Mouse (Mus musculus) cerebellum, adult 11-12 months (tissue): ENCODE data around the gene Rfx8.
A peak's percentile ranks its signal among the peaks of the same experiment; 100 is the strongest.

Experiments
- DNase-seq: peaks from one replicate; pipeline ENCODE4 v3.0.0; 2022

Rfx8 gene

GRCm38 (mm10) chr1:39733876-39734275, 13.1 kb upstream of the Rfx8 start:
- DNase-seq, result no peak

- no peak for DNase-seq
Observed at GRCm38 (mm10) chr1:39732081-39732480, 11.3 kb upstream of the Rfx8 start.

DNA sequence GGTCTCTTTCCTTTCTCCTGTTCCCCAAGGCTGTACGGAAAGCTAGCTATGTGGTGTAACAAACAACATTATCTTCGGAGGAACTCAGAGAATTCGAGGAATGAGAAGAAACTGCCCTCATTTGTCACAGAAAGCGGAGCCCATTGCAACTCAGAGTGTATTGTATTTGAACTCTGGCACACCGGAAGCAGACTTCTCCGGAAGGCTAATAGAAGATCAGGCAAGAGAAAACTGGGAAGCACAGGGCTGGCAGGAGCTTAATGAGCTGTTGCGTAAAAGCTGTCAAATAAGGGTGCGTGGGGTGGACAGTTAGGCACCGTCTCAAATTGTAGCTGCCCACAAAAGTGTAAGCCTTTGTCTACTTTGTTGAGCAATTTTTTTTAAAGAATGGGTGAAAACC, 10.7 kb upstream of the Rfx8 start:
- DNase-seq, result no peak

- no peak for DNase-seq
Observed at GRCm38 (mm10) chr1:39730868-39731267, 10.1 kb upstream of the Rfx8 start.

DNA sequence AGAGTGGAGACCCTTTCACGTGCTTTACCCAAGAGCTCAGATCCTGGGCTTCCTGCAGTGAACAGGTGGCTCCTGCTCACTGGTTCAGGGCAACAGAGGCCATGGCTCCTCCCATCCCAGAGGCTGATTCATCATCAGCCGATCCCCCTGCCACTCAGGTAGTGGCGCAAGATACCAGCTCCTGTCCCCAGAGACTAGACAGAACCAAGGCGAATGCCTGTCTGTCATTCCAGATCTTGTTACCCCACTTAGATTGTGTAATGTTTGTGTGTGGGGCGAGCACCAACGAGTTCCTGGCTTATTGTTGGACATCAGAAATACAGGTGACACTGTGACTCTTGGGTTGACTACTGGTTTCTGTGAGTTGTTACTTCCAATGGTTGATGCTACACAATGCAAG, 9.1 kb upstream of the Rfx8 start:
- DNase-seq, result no peak

GRCm38 (mm10) chr1:39721351-39721726, 542 bp upstream of the Rfx8 start:
- no peak for DNase-seq

DNA sequence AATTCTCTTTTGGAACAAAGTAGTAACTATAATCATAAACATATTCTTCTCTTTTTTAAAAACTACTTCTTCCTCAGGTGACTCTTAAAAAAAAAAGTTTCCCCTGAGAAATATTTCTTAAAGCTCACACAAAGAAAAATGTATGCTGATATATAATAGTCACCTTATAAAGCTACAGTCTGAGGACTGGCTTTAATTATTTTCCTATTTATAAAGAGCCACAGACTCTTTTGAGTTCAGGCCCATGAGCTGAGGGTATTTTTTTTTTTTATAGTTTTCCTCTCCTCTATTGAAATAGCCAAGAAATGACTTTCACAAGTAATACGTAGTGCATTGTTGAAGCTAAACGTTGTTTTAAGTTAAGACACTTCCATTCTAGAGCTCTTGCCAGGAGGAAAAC, 611 bp downstream of the Rfx8 start:
- DNase-seq, result no peak

GRCm38 (mm10) chr1:39715551-39715950, 5.2 kb downstream of the Rfx8 start:
- DNase-seq, result no peak

DNA sequence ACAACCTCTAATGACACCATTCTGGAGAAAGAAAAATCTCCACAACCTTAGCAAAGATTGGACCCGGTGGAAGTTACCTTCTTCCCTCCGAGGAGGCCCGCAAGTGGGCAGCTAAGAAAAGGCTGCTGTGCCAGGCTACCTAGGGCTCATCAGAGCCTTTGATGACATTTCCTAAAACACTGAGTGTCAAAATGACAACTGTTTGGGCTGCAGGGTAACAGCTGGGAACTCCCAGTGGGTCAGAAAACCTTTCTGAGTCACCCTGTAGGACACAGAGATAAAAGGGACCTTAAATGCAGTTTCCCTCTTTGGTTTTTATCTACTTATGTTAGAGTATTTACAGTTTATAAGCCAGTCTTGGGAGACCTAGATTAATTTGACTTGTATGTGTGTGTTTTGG, 6.1 kb downstream of the Rfx8 start:
- DNase-seq, result no peak

DNA sequence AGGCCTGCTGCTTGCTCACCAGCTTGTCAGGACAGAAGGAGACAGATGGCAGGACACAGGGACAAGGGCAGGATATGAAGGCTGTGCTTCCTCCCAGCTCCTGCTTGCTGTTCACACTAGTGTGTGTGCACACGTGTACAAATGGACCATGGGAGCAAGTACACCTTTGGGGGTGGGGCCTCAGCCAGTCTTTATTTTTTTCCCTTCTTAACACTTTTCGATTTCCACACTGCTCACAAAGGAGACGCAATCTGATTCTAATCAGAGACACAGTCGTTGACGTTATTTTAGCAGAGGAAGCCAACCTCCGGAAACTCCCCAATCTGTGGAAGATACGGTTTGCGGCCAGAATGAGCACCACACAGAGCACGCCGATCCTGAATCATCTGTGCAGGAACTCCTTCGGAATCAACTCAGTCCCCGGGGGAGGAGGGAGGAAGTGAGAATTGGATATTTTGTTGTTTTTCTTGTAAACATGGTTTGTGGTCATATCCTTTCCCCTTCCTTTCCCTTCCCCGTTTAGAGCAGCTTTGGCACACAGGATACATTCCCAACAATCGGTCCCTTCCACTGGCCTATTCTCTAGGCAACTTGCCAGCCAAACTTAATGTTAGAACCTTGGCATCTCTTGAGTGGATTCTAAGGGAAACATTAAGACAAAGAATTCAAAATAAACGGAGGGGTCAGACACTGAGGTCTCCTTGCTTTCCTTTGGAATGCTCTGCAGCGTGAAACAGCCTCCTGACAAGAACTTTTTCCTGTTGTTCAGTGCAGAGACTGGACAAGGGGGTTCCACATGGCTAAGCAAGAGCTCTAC, 6.7 kb downstream of the Rfx8 start:
- DNase-seq, result peak; percentile 31

GRCm38 (mm10) chr1:39713300-39713699, 7.5 kb downstream of the Rfx8 start:
- no peak for DNase-seq

- DNase-seq, result peak; percentile 21
Observed at GRCm38 (mm10) chr1:39712261-39712660, 8.5 kb downstream of the Rfx8 start.

DNA sequence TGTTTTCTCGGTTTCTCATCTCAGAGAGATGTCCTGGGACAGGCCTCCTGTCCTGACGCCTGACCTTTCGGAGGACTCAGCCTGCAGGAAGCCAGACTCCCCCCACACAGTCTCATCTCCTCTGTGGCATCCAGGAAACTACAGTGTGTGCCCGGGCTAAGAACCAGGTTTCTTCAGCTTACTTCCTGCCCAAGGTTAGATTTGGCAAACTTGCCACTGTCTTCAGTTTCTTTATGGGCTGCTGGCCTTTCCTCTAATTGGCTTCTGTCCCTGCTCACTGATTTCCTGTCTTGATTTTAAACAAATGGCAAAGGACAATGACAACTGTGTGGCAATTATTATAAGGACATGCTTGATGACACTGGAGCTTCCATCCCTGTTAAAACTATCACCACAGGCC, 10.2 kb downstream of the Rfx8 start:
- no peak for DNase-seq

- DNase-seq, result no peak
Observed at GRCm38 (mm10) chr1:39710016-39710415, 10.8 kb downstream of the Rfx8 start.

DNA sequence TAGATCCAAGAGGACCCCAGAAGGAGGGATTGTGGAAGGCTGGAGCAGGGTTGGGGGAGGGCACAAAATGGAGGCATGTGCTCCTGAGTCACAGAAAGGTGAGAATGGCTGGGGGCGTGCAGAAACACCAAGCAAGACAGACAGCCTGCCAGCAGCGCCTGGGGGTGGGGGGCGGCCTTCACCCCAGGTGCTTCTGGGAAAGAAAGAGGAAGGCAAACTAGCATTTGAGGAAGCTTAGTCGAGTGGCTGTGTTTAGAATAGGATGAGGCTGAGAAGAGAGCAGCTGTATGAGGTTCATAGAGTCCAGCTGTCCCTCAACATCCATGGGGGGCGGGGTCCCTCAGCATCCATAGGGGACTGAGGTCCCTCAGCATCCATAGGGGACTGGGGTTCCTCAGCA, 12.0 kb downstream of the Rfx8 start:
- DNase-seq, result no peak

DNA sequence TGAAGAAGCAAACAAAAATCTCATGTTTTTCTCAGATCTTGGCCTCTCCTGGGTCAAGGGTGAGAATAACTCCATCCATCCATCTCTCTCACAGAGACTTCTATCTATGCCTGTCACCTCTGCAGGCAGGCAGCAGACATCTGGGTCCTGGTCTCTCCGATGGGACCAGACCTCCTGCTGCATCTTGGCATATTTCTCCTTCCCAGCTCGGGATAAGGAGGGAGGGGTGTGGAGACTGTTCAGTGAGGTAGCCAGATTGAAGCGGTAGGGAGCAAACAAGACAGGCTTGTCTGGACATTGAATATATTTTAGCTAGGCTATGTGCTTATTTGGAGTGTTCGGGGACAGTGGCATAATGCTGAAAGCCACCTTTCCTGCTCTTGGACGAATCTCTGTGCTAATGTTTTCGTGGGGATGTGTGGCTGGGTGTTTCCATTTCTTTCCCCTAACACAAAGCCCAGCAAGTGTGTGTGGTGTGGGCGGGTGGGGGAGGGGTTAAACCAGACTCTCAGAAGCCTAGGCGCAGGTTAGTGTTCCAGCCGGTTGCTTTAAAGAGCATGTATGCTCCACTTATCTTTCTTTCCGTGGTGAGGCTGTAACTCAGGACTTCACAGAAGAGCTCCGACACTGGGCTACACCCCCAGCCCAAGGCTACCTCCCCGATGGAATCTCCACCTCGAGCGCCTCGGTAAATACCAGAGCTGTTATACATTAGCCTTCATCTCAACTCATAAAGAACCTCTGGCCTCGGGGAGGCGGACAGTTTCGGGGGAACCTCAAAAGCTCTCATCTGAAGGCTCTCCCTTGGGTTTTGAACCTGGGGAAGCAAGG, 18.4 kb downstream of the Rfx8 start:
- no peak for DNase-seq

DNA sequence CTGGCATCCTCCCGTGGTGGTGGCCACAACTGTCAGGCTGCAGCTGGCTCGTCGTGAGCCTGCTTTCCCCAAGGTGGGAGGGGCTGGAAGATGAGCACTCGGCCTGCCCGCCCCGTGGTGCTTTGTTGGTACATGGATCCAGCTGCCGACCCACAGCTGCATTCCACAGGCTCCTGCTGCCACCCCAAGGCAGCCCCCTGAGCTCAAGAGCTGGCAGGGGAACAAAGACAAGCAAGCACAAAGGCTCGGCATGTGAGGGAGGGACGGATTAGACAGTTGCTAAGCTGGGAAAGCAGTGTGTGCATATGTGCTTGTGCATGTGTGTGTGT, 19.6 kb downstream of the Rfx8 start:
- no peak for DNase-seq

DNA sequence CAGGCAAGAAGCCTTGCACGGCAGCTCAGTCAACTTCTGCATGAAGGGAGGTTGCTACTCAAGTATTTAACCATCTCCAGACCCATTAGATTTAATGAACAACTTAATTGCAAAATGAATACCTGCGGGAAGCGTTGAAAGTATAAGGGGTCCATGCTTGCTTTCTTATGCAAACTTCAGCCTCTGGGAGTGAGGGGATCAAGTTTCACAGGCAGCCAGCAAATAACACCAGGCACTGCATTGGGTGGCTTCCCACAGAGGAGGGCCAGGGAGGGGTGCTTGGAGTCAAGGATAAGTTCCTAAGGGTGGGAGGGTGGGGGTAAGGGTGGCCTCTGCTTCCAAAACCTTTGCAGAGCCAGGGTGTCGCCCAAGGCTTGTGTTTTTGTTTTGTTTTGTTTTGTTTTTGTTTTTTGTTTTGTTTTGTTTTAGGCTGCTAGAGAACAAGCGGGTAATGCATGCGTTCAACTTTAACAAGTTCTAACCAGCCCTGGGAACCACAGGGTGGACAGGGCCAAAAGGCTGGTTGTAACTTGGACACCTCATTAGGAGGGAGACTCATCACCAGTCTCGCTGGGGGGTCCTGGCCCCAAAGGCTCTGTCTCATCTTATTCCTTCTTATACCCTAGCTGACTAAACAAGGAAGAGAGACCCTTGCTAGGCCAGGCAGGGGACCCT, 20.1 kb downstream of the Rfx8 start:
- DNase-seq, result no peak

DNA sequence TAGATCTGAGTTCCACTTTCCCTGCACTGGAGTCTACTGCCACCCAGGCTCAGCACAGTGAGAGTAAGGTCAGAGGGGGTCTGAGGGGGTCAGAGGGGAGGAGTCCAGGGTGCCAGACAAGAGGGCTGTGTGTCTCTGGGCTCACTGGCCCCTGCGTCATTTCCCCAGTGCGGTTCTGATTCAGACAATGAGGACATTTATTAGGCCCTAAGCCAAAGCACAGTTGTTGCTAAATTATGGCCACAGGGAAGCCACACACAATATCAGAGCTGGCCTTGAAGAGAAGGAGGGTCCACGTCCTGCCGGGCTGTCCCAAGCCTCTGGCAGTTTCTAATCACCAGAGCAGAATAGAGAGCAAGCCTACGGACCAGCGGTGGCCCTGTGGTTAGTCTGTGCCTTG, 22.3 kb downstream of the Rfx8 start:
- no peak for DNase-seq

DNA sequence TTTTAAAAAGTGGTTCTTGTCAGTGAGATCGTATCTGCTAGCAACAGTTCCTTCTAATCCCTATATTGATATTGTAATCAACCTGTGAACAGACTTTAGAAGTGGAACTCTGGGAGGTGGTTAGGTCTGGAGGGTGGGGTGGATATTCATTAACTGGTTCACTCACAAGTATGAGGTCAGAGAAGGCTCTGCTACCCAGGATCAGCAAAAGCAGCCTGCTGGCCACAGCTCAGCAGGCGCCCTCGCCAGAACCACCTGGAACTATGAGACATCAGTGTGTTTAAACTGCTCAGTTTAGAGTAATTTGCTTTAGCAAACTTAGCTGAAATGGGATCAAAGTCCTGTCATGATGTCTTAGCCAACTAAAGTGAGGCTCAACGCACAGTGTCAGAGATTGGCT, 25.6 kb downstream of the Rfx8 start:
- no peak for DNase-seq

GRCm38 (mm10) chr1:39694756-39695155, 26.0 kb downstream of the Rfx8 start:
- DNase-seq, result no peak

DNA sequence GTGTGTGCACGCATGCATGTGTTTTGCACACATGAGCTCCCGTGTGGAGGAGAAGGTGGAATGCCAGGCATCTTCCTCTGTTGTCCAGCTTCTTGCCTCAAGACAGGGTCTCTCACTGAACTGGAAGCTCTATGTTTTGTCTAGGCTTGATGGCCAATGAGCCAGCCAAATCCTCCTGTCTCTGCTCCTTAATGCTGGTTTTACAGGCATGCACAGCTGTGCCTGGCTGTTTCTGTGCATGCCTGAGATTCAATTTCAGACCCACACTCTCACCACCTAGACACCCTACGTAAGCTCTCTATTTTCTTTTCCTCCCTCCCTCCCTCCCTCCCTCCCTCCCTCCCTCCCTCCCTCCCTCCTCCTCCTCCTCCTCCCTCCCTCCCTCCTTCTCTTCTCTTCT, 28.8 kb downstream of the Rfx8 start:
- DNase-seq, result no peak

DNA sequence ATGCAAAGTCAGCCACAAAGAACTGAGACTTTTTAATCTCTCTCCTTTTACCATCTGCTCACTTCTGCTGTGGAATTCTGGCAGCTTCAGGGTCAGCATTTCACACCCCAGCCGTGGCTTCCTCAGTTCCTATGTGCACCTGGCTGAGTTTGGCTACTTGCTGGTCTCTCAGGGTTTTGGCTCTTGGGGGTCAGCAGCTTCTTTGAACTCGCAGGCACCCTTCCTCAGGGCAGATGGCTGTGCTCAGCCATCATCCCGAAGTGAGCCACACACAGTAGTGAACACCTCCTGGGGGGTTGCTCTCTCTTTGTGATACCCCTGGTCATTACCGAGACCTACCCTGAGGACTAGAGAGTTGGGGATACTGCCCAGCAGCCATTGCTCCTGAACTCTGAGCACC, 29.7 kb downstream of the Rfx8 start:
- DNase-seq, result no peak

GRCm38 (mm10) chr1:39688573-39688972, 32.2 kb downstream of the Rfx8 start:
- no peak for DNase-seq
